Comparison of ENCODE assay signal across 8 mouse cellular contexts in genomic region chr16:32638476-32638875, GRCm38 (mm10). TPM values are rescaled to one million over a fixed set of nuclear protein-coding genes. Genes with fewer than 3 reads are reported as not detected.
DNase-seq lines count a peak whose midpoint lies in the region; ATAC-seq and TF ChIP-seq lines count a peak whose summit lies in the region.

No protein-coding gene starts in this region.

- ATAC-seq in embryonic facial prominence, embryonic 12.5 days (ENCODE audit: insufficient number of reproducible peaks, insufficient read depth, low FRiP score, low TSS enrichment): peak; percentile 56; the same call in 1 of the 2 replicates
- peak; percentile 50 for ATAC-seq in kidney, embryonic 14.5 days (ENCODE audit: low FRiP score, low TSS enrichment)
- peak; percentile 61; the same call in 1 of the 2 replicates for ATAC-seq in midbrain, postnatal 0 days (ENCODE audit: low FRiP score)

- no peak overlapping the region for H3K4me3 ChIP-seq in embryonic facial prominence, embryonic 12.5 days
- no peak overlapping the region for H3K4me3 ChIP-seq in kidney, embryonic 14.5 days (ENCODE audit: low read length)
- H3K4me3 ChIP-seq in midbrain, postnatal 0 days (ENCODE audit: low read depth, low read length): no peak overlapping the region
- no peak overlapping the region for H3K4me3 ChIP-seq in spleen, adult 2 months (ENCODE audit: extremely low read depth, insufficient read depth, insufficient read length)

- H3K4me1 ChIP-seq in embryonic facial prominence, embryonic 12.5 days: no peaks in the 10 kb centered on the region
- 0 out of 2 replicates have a peak, but pooled peaks cover 8% of the 10 kb centered on the region for H3K4me1 ChIP-seq in kidney, embryonic 14.5 days (ENCODE audit: control insufficient read depth, insufficient read depth, low read length)
- no peaks in the 10 kb centered on the region for H3K4me1 ChIP-seq in midbrain, postnatal 0 days (ENCODE audit: insufficient read depth, low read length)
- peaks cover 4% of the 10 kb centered on the region; the same call in 1 of the 2 replicates for H3K4me1 ChIP-seq in spleen, adult 2 months (ENCODE audit: control insufficient read depth, insufficient read depth, insufficient read length)

- H3K4me2 ChIP-seq in embryonic facial prominence, embryonic 12.5 days (replicated peaks): no peak overlapping the region
- H3K4me2 ChIP-seq in kidney, embryonic 14.5 days (replicated peaks; ENCODE audit: low read depth, low read length): no peak overlapping the region
- no peak overlapping the region for H3K4me2 ChIP-seq in midbrain, postnatal 0 days (ENCODE audit: low read depth, low read length, poor library complexity, severe bottlenecking)

- DNase-seq in A20 (ENCODE audit: low read depth, low spot score): peak; percentile 84
- peak; percentile 88 for DNase-seq in adrenal gland, postnatal 25 days
- peak; percentile 50 to 76 for DNase-seq in heart, adult 9 months (ENCODE audit: low spot score in 2 of 2)
- DNase-seq in liver: peak; percentile 90
- peak; percentile 93 for DNase-seq in midbrain, postnatal 0 days (ENCODE audit: low spot score)
- peak; percentile 62 to 81 for DNase-seq in spleen, adult 2 months (ENCODE audit: low read depth in 1 of 2, low spot score in 2 of 2)

- H3K27me3 ChIP-seq in embryonic facial prominence, embryonic 12.5 days: no peaks in the 10 kb centered on the region
- H3K27me3 ChIP-seq in kidney, embryonic 14.5 days (ENCODE audit: control insufficient read depth, insufficient read depth, low read length): no peaks in the 10 kb centered on the region
- no peaks in the 10 kb centered on the region for H3K27me3 ChIP-seq in midbrain, postnatal 0 days (ENCODE audit: insufficient read depth, low read length)
- no peaks in the 10 kb centered on the region for H3K27me3 ChIP-seq in spleen, adult 2 months (ENCODE audit: control insufficient read depth, insufficient read depth, low read length)

- no peak overlapping the region for H3K27ac ChIP-seq in embryonic facial prominence, embryonic 12.5 days
- no peak overlapping the region for H3K27ac ChIP-seq in kidney, embryonic 14.5 days (ENCODE audit: low read depth, low read length)
- no peak overlapping the region for H3K27ac ChIP-seq in midbrain, postnatal 0 days (ENCODE audit: low read depth, low read length)
- no peak overlapping the region for H3K27ac ChIP-seq in spleen, adult 2 months (ENCODE audit: insufficient read depth, low read length)

- no peaks in the 10 kb centered on the region for H3K36me3 ChIP-seq in embryonic facial prominence, embryonic 12.5 days
- H3K36me3 ChIP-seq in kidney, embryonic 14.5 days (ENCODE audit: control insufficient read depth, insufficient read depth, low read length): no peaks in the 10 kb centered on the region
- no peaks in the 10 kb centered on the region for H3K36me3 ChIP-seq in midbrain, postnatal 0 days (ENCODE audit: insufficient read depth, low read length)
- H3K36me3 ChIP-seq in spleen, adult 2 months (ENCODE audit: control insufficient read depth, insufficient read depth, low read length): no peaks in the 10 kb centered on the region

- peak; percentile 91 for TF ChIP-seq CTCF in midbrain, postnatal 0 days (IDR thresholded peaks at IDR 0.05)
- TF ChIP-seq CTCF in spleen, adult 2 months (IDR thresholded peaks at IDR 0.05; ENCODE audit: extremely low read depth, insufficient read depth, insufficient read length, insufficient replicate concordance): peak; percentile 74; the same call in 1 of the 2 replicates

- 10% methylated on average over 8 of the region's 8 CpGs for WGBS in embryonic facial prominence, embryonic 12.5 days
- 10% methylated on average over 8 of the region's 8 CpGs for WGBS in kidney, embryonic 14.5 days
- WGBS in midbrain, postnatal 0 days: 7% methylated on average over 8 of the region's 8 CpGs
- 17% methylated on average over 8 of the region's 8 CpGs for WGBS in spleen, adult 2 months

- H3K9ac ChIP-seq in embryonic facial prominence, embryonic 12.5 days: no peak overlapping the region
- H3K9ac ChIP-seq in kidney, embryonic 14.5 days (ENCODE audit: low read depth, low read length): no peak overlapping the region
- no peak overlapping the region for H3K9ac ChIP-seq in midbrain, postnatal 0 days (replicated peaks; ENCODE audit: low read length, poor library complexity, severe bottlenecking)

- H3K9me3 ChIP-seq in embryonic facial prominence, embryonic 12.5 days: no peaks in the 10 kb centered on the region
- H3K9me3 ChIP-seq in kidney, embryonic 14.5 days (ENCODE audit: control insufficient read depth, low read length): no peaks in the 10 kb centered on the region
- H3K9me3 ChIP-seq in midbrain, postnatal 0 days (ENCODE audit: low read length): no peaks in the 10 kb centered on the region

- TF ChIP-seq POLR2A in spleen, adult 2 months (IDR thresholded peaks at IDR 0.05; ENCODE audit: low read depth, low read length): no peak

RNA-seq across cellular contexts. Expression of gene Tnk2, which starts 5.2 kb away (rescaled TPM):
- total RNA-seq in adrenal gland, postnatal 25 days (2021): 34.8 and 52.2 TPM in 2 replicates
- 13.4 and 13.8 TPM in 2 replicates for polyA plus RNA-seq in embryonic facial prominence, embryonic 12.5 days (2016; fragmentation: Nextera tagmentation; extraction: Ambion mirVana)
- polyA plus RNA-seq in kidney, embryonic 14.5 days (2014; fragmentation: Nextera tagmentation; extraction: Ambion mirVana): 10.7 and 11.0 TPM in 2 replicates
- total RNA-seq in midbrain, postnatal 0 days (2014; rRNA removed): 69.1 and 81.7 TPM in 2 replicates
- 15.7 and 16.5 TPM in 2 replicates for polyA plus RNA-seq in midbrain, postnatal 0 days (2015; fragmentation: Nextera tagmentation; extraction: Ambion mirVana)
- 109 and 137 TPM in 2 replicates for polyA plus RNA-seq in spleen, adult 2 months (2012; rRNA removed)

RNA-seq across cellular contexts. Expression of gene Tfrc, which starts 29.8 kb away (rescaled TPM):
- 37.9 and 42.6 TPM in 2 replicates for total RNA-seq in adrenal gland, postnatal 25 days (2021)
- 32.7 and 36.6 TPM in 2 replicates for polyA plus RNA-seq in embryonic facial prominence, embryonic 12.5 days (2016; fragmentation: Nextera tagmentation; extraction: Ambion mirVana)
- polyA plus RNA-seq in kidney, embryonic 14.5 days (2014; fragmentation: Nextera tagmentation; extraction: Ambion mirVana): 38.1 and 62.0 TPM in 2 replicates
- 51.2 and 91.4 TPM in 2 replicates for total RNA-seq in midbrain, postnatal 0 days (2014; rRNA removed)
- polyA plus RNA-seq in midbrain, postnatal 0 days (2015; fragmentation: Nextera tagmentation; extraction: Ambion mirVana): 39.8 and 40.6 TPM in 2 replicates
- 9.4 and 11.9 TPM in 2 replicates for polyA plus RNA-seq in spleen, adult 2 months (2012; rRNA removed)
